Mouse (Mus musculus) neural tube, embryonic 11.5 days (tissue): Measurements from ENCODE around the gene Mecom. TPM values are rescaled to one million over a fixed set of nuclear protein-coding genes. Genes with fewer than 3 reads are reported as not detected.

ENCODE experiments used
- ATAC-seq: fragments of 200-750 bp; cut with Nextera tagmentation; 2 replicates; pipeline ENCODE4 v1.8.0; 2017; ENCODE audit warnings: moderate number of reproducible peaks, mild to moderate bottlenecking, moderate TSS enrichment, moderate library complexity; ENCODE audit not compliant: insufficient read depth, low FRiP score, low TSS enrichment
- DNase-seq: peaks from one replicate; pipeline ENCODE4 v3.0.0-alpha.2; 2015; ENCODE audit warnings: low spot score
- H3K27ac ChIP-seq: fragments of 300-500 bp; sonication (generic); 2 replicates; pipeline ENCODE4 v1.5.1; 2014; ENCODE audit warnings: low read depth, mild to moderate bottlenecking, low read length
- H3K27me3 ChIP-seq: fragments of 300-500 bp; sonication (generic); 2 replicates; pipeline ENCODE4 v1.6.1; 2014; ENCODE audit warnings: mild to moderate bottlenecking, low read length, mixed read lengths; ENCODE audit not compliant: control insufficient read depth, insufficient read depth
- H3K36me3 ChIP-seq: fragments of 300-500 bp; sonication (generic); 2 replicates; pipeline ENCODE4 v1.6.1; 2014; ENCODE audit warnings: mild to moderate bottlenecking, low read length, moderate library complexity, mixed read lengths; ENCODE audit not compliant: control insufficient read depth, insufficient read depth
- H3K4me1 ChIP-seq: fragments of 300-500 bp; sonication (generic); 2 replicates; pipeline ENCODE4 v1.6.1; 2014; ENCODE audit warnings: low read length, mixed read lengths; ENCODE audit not compliant: control insufficient read depth, insufficient read depth
- H3K4me2 ChIP-seq: fragments of 300-500 bp; sonication (generic); 2 replicates; pipeline ENCODE4 v1.6.1; 2014; ENCODE audit warnings: low read depth, mild to moderate bottlenecking, moderate library complexity
- H3K4me3 ChIP-seq: fragments of 300-500 bp; sonication (generic); 2 replicates; pipeline ENCODE4 v1.5.1; 2014; ENCODE audit warnings: low read depth, low read length
- H3K9ac ChIP-seq: fragments of 300-500 bp; sonication (generic); 2 replicates; pipeline ENCODE4 v1.6.1; 2014; ENCODE audit warnings: mild to moderate bottlenecking, low read length
- H3K9me3 ChIP-seq: fragments of 300-500 bp; sonication (generic); 2 replicates; pipeline ENCODE4 v1.6.1; 2016; ENCODE audit warnings: low read length; ENCODE audit not compliant: control insufficient read depth
- WGBS: fragments of 180-500 bp; shearing (Covaris S2); extraction: QIAGEN DNeasy Blood & Tissue Kit; methylation state at CpG from one replicate; pipeline ENCODE4 v1.1.7; 2014; 5-methylcytosine and 5-hydroxymethylcytosine counted together
- polyA plus RNA-seq: library from polyadenylated mRNA; unstranded; fragments of >200 nt; fragmentation: Nextera tagmentation; extraction: Ambion mirVana; gene quantifications from 2 replicates; pipeline ENCODE4 v1.2.1, GENCODE M21; 2014

The Mecom gene
- polyA plus RNA-seq, 1 experiment from 2014 or later = 31.8 TPM

GRCm38 (mm10) chr3:30560677-30561314, 13.0 kb upstream of the Mecom start:
- WGBS = 53% methylated on average over 6 of the region's 6 CpGs
- DNase-seq (no peak), ATAC-seq (no peak)
- Histone ChIP-seq H3K36me3 (no peaks in the 10 kb centered on the region), H3K27me3 (no peaks in the 10 kb centered on the region), H3K27ac (no peak overlapping the region), H3K4me2 (no peak overlapping the region), H3K4me1 (no peaks in the 10 kb centered on the region), H3K9ac (no peak overlapping the region), H3K4me3 (no peak overlapping the region), H3K9me3 (no peaks in the 10 kb centered on the region)

- no peak overlapping the region for H3K9ac ChIP-seq
- no peak for DNase-seq
- WGBS = 79% methylated on average over 6 of the region's 6 CpGs
Measured at GRCm38 (mm10) chr3:30553741-30554140, 5.9 kb upstream of the Mecom start.

GRCm38 (mm10) chr3:30550218-30550617, 2.4 kb upstream of the Mecom start:
- H3K9ac ChIP-seq = no peak overlapping the region
- no peaks in the 10 kb centered on the region for H3K4me1 ChIP-seq
- no peaks in the 10 kb centered on the region for H3K9me3 ChIP-seq
- no peak overlapping the region for H3K4me3 ChIP-seq
- H3K4me2 ChIP-seq = no peak overlapping the region
- H3K36me3 ChIP-seq = no peaks in the 10 kb centered on the region
- H3K27me3 ChIP-seq = no peaks in the 10 kb centered on the region
- no peak overlapping the region for H3K27ac ChIP-seq
- 65% methylated on average over 2 of the region's 2 CpGs for WGBS
- DNase-seq = no peak
- ATAC-seq = no peak

More at GRCm38 (mm10) chr3:30553741-30554140, 5.9 kb upstream of the Mecom start:
- Histone ChIP-seq H3K27ac (no peak overlapping the region), H3K4me2 (no peak overlapping the region), H3K4me3 (no peak overlapping the region), H3K36me3 (no peaks in the 10 kb centered on the region), H3K4me1 (no peaks in the 10 kb centered on the region), H3K9me3 (no peaks in the 10 kb centered on the region), H3K27me3 (no peaks in the 10 kb centered on the region)
- ATAC-seq = no peak

DNA sequence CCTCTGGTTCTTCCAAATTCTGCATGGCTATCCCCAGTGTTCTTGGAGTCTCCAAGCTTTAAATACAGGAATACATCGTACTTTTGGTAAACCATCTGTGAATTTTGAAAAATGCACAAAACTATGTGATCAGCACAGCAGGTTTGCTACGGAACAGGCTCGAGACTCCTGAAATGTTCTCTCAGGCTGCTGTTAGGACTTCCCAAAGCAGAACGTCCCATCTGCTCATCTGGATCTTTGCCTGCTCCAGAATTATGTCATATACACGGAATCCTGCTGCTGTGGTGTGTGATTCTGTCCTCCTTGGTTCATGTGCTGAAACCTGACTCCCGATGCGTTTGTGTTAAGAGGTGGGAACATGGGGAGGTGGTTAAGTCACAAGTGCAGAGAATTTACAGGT, 1.1 kb upstream of the Mecom start:
- no peaks in the 10 kb centered on the region for H3K36me3 ChIP-seq
- DNase-seq (no peak), ATAC-seq (no peak)
- no peak overlapping the region for H3K27ac ChIP-seq
- H3K27me3 ChIP-seq = no peaks in the 10 kb centered on the region
- H3K4me2 ChIP-seq = no peak overlapping the region
- no peaks in the 10 kb centered on the region for H3K4me1 ChIP-seq
- no peaks in the 10 kb centered on the region for H3K9me3 ChIP-seq
- no peak overlapping the region for H3K4me3 ChIP-seq
- WGBS = 88% methylated on average over 7 of the region's 7 CpGs
- no peak overlapping the region for H3K9ac ChIP-seq

GRCm38 (mm10) chr3:30546831-30547369, 908 bp downstream of the Mecom start:
- Histone ChIP-seq H3K9ac (no peak overlapping the region), H3K4me3 (no peak overlapping the region), H3K27me3 (no peaks in the 10 kb centered on the region), H3K36me3 (no peaks in the 10 kb centered on the region), H3K4me1 (no peaks in the 10 kb centered on the region), H3K4me2 (no peak overlapping the region), H3K9me3 (no peaks in the 10 kb centered on the region), H3K27ac (no peak overlapping the region)
- no peak for DNase-seq
- ATAC-seq = no peak
- 69% methylated on average over 11 of the region's 11 CpGs for WGBS

- H3K4me3 ChIP-seq = no peak overlapping the region
- WGBS = 73% methylated on average over 13 of the region's 13 CpGs
Measured at GRCm38 (mm10) chr3:30546366-30546765, 1.4 kb downstream of the Mecom start.

DNA sequence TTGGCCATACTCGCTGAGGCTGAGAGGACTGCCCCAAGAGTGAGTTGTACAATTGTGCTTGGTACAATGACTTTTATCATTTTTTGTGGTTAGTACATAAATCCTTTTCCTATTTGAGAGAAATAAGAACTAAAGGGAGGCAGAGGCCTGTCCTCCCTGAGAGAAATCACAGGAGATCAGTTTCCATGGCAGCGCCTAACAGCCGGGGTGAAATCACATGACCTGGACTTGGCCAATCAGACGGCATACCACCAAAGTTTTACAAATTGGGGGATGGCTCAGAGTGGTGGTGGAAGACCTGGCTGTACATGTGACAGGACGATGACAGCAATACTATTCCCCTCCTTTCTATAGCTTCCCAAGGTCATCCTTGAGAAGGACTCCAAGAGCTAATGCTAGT, 2.6 kb downstream of the Mecom start:
- no peaks in the 10 kb centered on the region for H3K36me3 ChIP-seq
- no peaks in the 10 kb centered on the region for H3K27me3 ChIP-seq
- DNase-seq = no peak
- no peak for ATAC-seq
- H3K4me3 ChIP-seq = no peak overlapping the region
- no peak overlapping the region for H3K4me2 ChIP-seq
- WGBS = 85% methylated on average over 5 of the region's 5 CpGs
- H3K9ac ChIP-seq = no peak overlapping the region
- no peaks in the 10 kb centered on the region for H3K9me3 ChIP-seq
- no peaks in the 10 kb centered on the region for H3K4me1 ChIP-seq
- no peak overlapping the region for H3K27ac ChIP-seq

More at GRCm38 (mm10) chr3:30546366-30546765, 1.4 kb downstream of the Mecom start:
- H3K27ac ChIP-seq = no peak overlapping the region
- H3K4me2 ChIP-seq = no peak overlapping the region
- no peaks in the 10 kb centered on the region for H3K36me3 ChIP-seq
- ATAC-seq = no peak
- no peaks in the 10 kb centered on the region for H3K27me3 ChIP-seq
- H3K9me3 ChIP-seq = no peaks in the 10 kb centered on the region
- DNase-seq = no peak
- H3K4me1 ChIP-seq = no peaks in the 10 kb centered on the region
- H3K9ac ChIP-seq = no peak overlapping the region

DNA sequence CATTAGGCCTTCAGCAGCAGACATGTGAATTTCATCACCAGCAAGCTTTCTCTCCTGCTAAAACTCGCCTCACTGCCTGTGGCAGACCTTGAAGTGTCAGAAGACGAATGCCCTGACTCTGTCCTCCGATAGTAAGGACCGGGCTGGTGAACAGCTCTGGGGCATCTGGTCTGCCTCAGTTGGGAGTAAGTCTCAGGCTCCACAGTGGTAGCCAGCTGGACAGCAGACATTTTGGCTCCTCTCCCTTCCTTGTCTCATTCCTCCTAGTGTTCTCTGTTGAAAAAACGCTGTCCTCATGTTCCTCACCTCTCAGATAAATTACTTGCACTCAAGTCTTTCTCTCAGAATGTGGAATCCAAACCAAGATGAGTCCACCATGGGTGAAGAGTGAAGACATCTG, 3.5 kb downstream of the Mecom start:
- Histone ChIP-seq H3K4me2 (no peak overlapping the region), H3K9ac (no peak overlapping the region), H3K9me3 (no peaks in the 10 kb centered on the region), H3K36me3 (no peaks in the 10 kb centered on the region), H3K4me1 (no peaks in the 10 kb centered on the region), H3K27ac (no peak overlapping the region), H3K27me3 (no peaks in the 10 kb centered on the region), H3K4me3 (no peak overlapping the region)
- WGBS = 71% methylated on average over 5 of the region's 5 CpGs
- ATAC-seq (no peak), DNase-seq (no peak)

DNA sequence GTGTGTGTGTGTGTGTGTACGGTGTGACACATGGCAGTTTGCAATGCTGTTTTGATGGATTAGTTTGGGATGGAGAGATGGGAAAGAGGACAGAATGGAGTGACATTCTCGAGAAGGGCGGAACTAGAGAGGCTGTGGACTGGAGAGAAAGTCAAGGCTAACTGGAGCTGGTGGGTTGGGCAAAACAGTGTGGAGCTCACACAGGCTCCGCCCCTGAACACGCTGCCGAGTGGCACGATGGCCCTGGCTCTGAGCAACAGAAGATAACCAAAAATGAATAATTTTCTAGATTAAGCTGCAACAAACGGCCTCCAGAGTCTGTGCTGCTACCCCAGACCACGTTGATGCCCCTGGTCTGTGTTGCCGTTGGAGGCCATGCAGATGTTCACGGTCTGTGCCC, 12.0 kb downstream of the Mecom start:
- Histone ChIP-seq H3K27ac (no peak overlapping the region), H3K36me3 (no peaks in the 10 kb centered on the region), H3K4me2 (no peak overlapping the region), H3K27me3 (no peaks in the 10 kb centered on the region), H3K9me3 (no peaks in the 10 kb centered on the region), H3K9ac (no peak overlapping the region), H3K4me1 (no peaks in the 10 kb centered on the region), H3K4me3 (no peak overlapping the region)
- DNase-seq (no peak), ATAC-seq (no peak)
- WGBS = 88% methylated on average over 11 of the region's 11 CpGs
